Mouse (Mus musculus): Measurements from ENCODE around the gene Gpn2. TPM values are rescaled to one million over a fixed set of nuclear protein-coding genes. Genes with fewer than 3 reads are reported as not detected.

Gene Gpn2
- polyA plus RNA-seq, 1 experiment, result 40.8 TPM

GRCm38 (mm10) chr4:133627039-133627438 is 42.9 kb downstream of the Gpn2 start:
- Histone ChIP-seq H3K4me1 (ENCODE audit: control insufficient read depth, insufficient read depth, low read length) (peaks cover 26% of the 10 kb centered on the region), H3K4me3 (replicated peaks; ENCODE audit: extremely low read depth, low read depth, low read length) (no peak overlapping the region)
- 85% methylated on average over 14 of the region's 14 CpGs for WGBS
- DNase-seq, result no peak
- TF ChIP-seq POLR2A (IDR thresholded peaks at IDR 0.05; ENCODE audit: borderline replicate concordance, extremely low read depth, low read depth, low read length) (no peak), CTCF (IDR thresholded peaks at IDR 0.05; ENCODE audit: insufficient read depth, low read length) (no peak)

GRCm38 (mm10) chr4:133628517-133628916 is 44.4 kb downstream of the Gpn2 start:
- peaks cover 28% of the 10 kb centered on the region for H3K4me1 ChIP-seq (ENCODE audit: control insufficient read depth, insufficient read depth, low read length)
- WGBS, result 75% methylated on average over 2 of the region's 2 CpGs
- no peak for DNase-seq
- H3K4me3 ChIP-seq (replicated peaks; ENCODE audit: extremely low read depth, low read depth, low read length), result no peak overlapping the region
- TF ChIP-seq POLR2A (IDR thresholded peaks at IDR 0.05; ENCODE audit: borderline replicate concordance, extremely low read depth, low read depth, low read length), result no peak
- no peak for TF ChIP-seq CTCF (IDR thresholded peaks at IDR 0.05; ENCODE audit: insufficient read depth, low read length)

- DNase-seq, result no peak
- no peak overlapping the region for H3K4me3 ChIP-seq (replicated peaks; ENCODE audit: extremely low read depth, low read depth, low read length)
- H3K4me1 ChIP-seq (ENCODE audit: control insufficient read depth, insufficient read depth, low read length), result peaks cover 28% of the 10 kb centered on the region
- WGBS, result 51% methylated on average over 7 of the region's 7 CpGs
- TF ChIP-seq POLR2A (IDR thresholded peaks at IDR 0.05; ENCODE audit: borderline replicate concordance, extremely low read depth, low read depth, low read length), result no peak
- no peak for TF ChIP-seq CTCF (IDR thresholded peaks at IDR 0.05; ENCODE audit: insufficient read depth, low read length)
These were observed 45.0 kb downstream of the Gpn2 start for GRCm38 (mm10) chr4:133629191-133629590.

- 69% methylated on average over 8 of the region's 8 CpGs for WGBS
- H3K4me1 ChIP-seq (ENCODE audit: control insufficient read depth, insufficient read depth, low read length), result peaks cover 21% of the 10 kb centered on the region
- H3K4me3 ChIP-seq (replicated peaks; ENCODE audit: extremely low read depth, low read depth, low read length), result no peak overlapping the region
- DNase-seq, result no peak
- TF ChIP-seq CTCF (IDR thresholded peaks at IDR 0.05; ENCODE audit: insufficient read depth, low read length), result no peak
- no peak for TF ChIP-seq POLR2A (IDR thresholded peaks at IDR 0.05; ENCODE audit: borderline replicate concordance, extremely low read depth, low read depth, low read length)
These were observed 46.3 kb downstream of the Gpn2 start for GRCm38 (mm10) chr4:133630326-133630920.

- 27% methylated on average over 14 of the region's 14 CpGs for WGBS
- TF ChIP-seq POLR2A (IDR thresholded peaks at IDR 0.05; ENCODE audit: borderline replicate concordance, extremely low read depth, low read depth, low read length), result peak; percentile 35; the same call in 1 of the 2 replicates
- TF ChIP-seq CTCF (IDR thresholded peaks at IDR 0.05; ENCODE audit: insufficient read depth, low read length), result no peak
- Histone ChIP-seq H3K4me3 (replicated peaks; ENCODE audit: extremely low read depth, low read depth, low read length) (peak overlapping the region; percentile 36), H3K4me1 (ENCODE audit: control insufficient read depth, insufficient read depth, low read length) (peaks cover 14% of the 10 kb centered on the region)
- DNase-seq, result peak; percentile 57
These were observed 47.1 kb downstream of the Gpn2 start for GRCm38 (mm10) chr4:133631071-133631768.

GRCm38 (mm10) chr4:133631769-133632411 is 47.7 kb downstream of the Gpn2 start:
- WGBS, result 10% methylated on average over 9 of the region's 9 CpGs
- TF ChIP-seq POLR2A (IDR thresholded peaks at IDR 0.05; ENCODE audit: borderline replicate concordance, extremely low read depth, low read depth, low read length), result peak; percentile 18; the same call in 1 of the 2 replicates
- no peak for TF ChIP-seq CTCF (IDR thresholded peaks at IDR 0.05; ENCODE audit: insufficient read depth, low read length)
- Histone ChIP-seq H3K4me3 (replicated peaks; ENCODE audit: extremely low read depth, low read depth, low read length) (peak overlapping the region; percentile 61), H3K4me1 (ENCODE audit: control insufficient read depth, insufficient read depth, low read length) (peaks cover 12% of the 10 kb centered on the region)
- peak; percentile 48 for DNase-seq

GRCm38 (mm10) chr4:133632483-133633327 is 48.5 kb downstream of the Gpn2 start:
- H3K4me3 ChIP-seq (replicated peaks; ENCODE audit: extremely low read depth, low read depth, low read length), result peak overlapping the region; percentile 61
- no peak for TF ChIP-seq CTCF (IDR thresholded peaks at IDR 0.05; ENCODE audit: insufficient read depth, low read length)
- TF ChIP-seq POLR2A (IDR thresholded peaks at IDR 0.05; ENCODE audit: borderline replicate concordance, extremely low read depth, low read depth, low read length), result no peak
- peak; percentile 67 for DNase-seq
- WGBS, result 2% methylated on average over 68 of the region's 69 CpGs
- peaks cover 12% of the 10 kb centered on the region for H3K4me1 ChIP-seq (ENCODE audit: control insufficient read depth, insufficient read depth, low read length)

GRCm38 (mm10) chr4:133633332-133634042 is 49.3 kb downstream of the Gpn2 start:
- Histone ChIP-seq H3K4me3 (replicated peaks; ENCODE audit: extremely low read depth, low read depth, low read length) (peak overlapping the region; percentile 61), H3K4me1 (ENCODE audit: control insufficient read depth, insufficient read depth, low read length) (peaks cover 12% of the 10 kb centered on the region)
- TF ChIP-seq CTCF (IDR thresholded peaks at IDR 0.05; ENCODE audit: insufficient read depth, low read length) (peak; percentile 35; the same call in 1 of the 2 replicates), POLR2A (IDR thresholded peaks at IDR 0.05; ENCODE audit: borderline replicate concordance, extremely low read depth, low read depth, low read length) (no peak)
- DNase-seq, result peak; percentile 90
- WGBS, result 12% methylated on average over 37 of the region's 47 CpGs

Measured in lung, adult 2 months (tissue).